Comparison of ENCODE assay signal across 8 mouse cellular contexts in the genomic region with DNA sequence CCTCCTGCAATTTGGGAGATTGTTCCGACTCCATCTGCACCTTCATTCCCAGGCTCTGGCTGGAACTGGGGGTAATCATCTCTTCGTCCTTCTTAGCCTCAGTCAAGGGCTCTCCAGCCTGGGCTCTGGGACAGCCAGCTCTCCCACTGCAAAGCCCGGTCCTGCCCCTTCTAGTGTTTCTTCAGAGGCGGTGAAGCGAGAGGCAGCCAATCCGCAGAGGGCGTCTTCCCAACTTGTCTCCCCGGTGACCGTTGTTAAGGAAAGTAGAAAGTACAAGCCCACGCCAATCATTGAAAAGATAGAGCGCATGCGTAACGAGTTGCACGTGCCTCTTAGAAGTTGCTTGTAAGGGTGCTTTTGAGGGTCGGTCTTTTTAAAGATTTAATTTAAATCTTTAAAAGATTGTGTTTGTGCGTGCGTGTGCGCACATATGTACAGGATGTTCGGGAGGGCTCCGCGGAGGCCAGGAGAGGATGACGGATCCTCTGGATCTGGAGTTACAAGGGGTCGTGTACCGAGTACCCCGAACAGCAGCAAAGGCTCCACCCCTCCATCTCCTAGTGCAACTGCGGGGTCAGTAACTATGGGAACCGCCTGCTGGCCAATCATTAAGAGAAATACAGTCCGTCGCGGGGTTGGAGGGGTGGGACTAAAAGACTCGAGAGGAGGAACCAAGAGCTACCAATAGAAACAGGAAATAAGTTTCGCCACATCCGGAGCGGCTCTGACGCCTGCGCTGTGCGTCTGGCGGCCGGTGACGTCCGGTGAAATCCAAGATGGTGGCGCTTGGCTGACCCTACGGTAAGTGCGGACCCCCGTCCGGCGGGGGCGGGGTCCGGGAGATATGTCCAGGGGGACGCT. TPM values are rescaled to one million over a fixed set of nuclear protein-coding genes. Genes with fewer than 3 reads are reported as not detected.
DNase-seq lines count a peak whose midpoint lies in the region; ATAC-seq and TF ChIP-seq lines count a peak whose summit lies in the region.

Gene Ccdc189 (minus strand): TSS at position 585 of the 861 bp plus-strand sequence.
Gene Rnf40 (plus strand): TSS at position 757 of the 861 bp plus-strand sequence.

- no peak for TF ChIP-seq RAD21 in CH12.LX (IDR thresholded peaks at IDR 0.05; ENCODE audit: low read depth, low read length)

- in situ Hi-C loops in CH12.LX (cut with MboI; ENCODE audit: low pct_ligation_motif_present, low pct_unique_long_range_greater_than_20kb, low sequenced_read_pairs) = no loop called here

- peak; percentile 80 for TF ChIP-seq POLR2A in CH12.LX (IDR thresholded peaks at IDR 0.05; ENCODE audit: low read depth, low read length)

- H3K36me3 ChIP-seq in CH12.LX (replicated peaks in 1 of 2; ENCODE audit: control insufficient read depth in 1 of 2, insufficient read depth in 1 of 2, low read length in 1 of 2) = peaks cover 47 to 68% of the 10 kb centered on the region in 2 experiments
- H3K36me3 ChIP-seq in forebrain, embryonic 11.5 days (ENCODE audit: control insufficient read depth, insufficient read depth, low read length) = peaks cover 3% of the 10 kb centered on the region; the same call in 1 of the 2 replicates
- peaks cover 34% of the 10 kb centered on the region for H3K36me3 ChIP-seq in heart, embryonic 16.5 days (ENCODE audit: control insufficient read depth, insufficient read depth)
- H3K36me3 ChIP-seq in liver, embryonic 15.5 days (replicated peaks) = peaks cover 55% of the 10 kb centered on the region
- peaks cover 54% of the 10 kb centered on the region for H3K36me3 ChIP-seq in neural tube, embryonic 12.5 days

- no peak for TF ChIP-seq EP300 in CH12.LX (IDR thresholded peaks at IDR 0.05; ENCODE audit: low read length)

- no peak within 1 kb of the TSS for H3K27ac ChIP-seq in CH12.LX (ENCODE audit: insufficient read depth, low read depth)
- H3K27ac ChIP-seq in forebrain, embryonic 11.5 days (ENCODE audit: low read depth, low read length) = peak within 1 kb of the TSS; percentile 44; the same call in 1 of the 2 replicates
- peak within 1 kb of the TSS; percentile 82 for H3K27ac ChIP-seq in heart, embryonic 16.5 days (ENCODE audit: low read length)
- peak within 1 kb of the TSS; percentile 85 for H3K27ac ChIP-seq in liver, embryonic 15.5 days (replicated peaks)
- H3K27ac ChIP-seq in neural tube, embryonic 12.5 days = 0 out of 2 replicates have a peak within 1 kb of the TSS, but pooled peaks have one; percentile 42

- ATAC-seq in forebrain, embryonic 11.5 days (replicated peaks; ENCODE audit: low FRiP score) = peak; percentile 97
- peak; percentile 97 for ATAC-seq in heart, embryonic 16.5 days (replicated peaks; ENCODE audit: extremely low read depth, insufficient read depth, low FRiP score)
- ATAC-seq in liver, embryonic 15.5 days (ENCODE audit: insufficient read depth) = peak; percentile 90
- peak; percentile 98 for ATAC-seq in neural tube, embryonic 12.5 days (ENCODE audit: low FRiP score, low read depth)

- H3K27me3 ChIP-seq in CH12.LX (replicated peaks) = no peaks in the 10 kb centered on the region
- H3K27me3 ChIP-seq in forebrain, embryonic 11.5 days (ENCODE audit: control insufficient read depth, insufficient read depth, low read length) = no peaks in the 10 kb centered on the region
- H3K27me3 ChIP-seq in heart, embryonic 16.5 days (ENCODE audit: control insufficient read depth, insufficient read depth, low read length) = no peaks in the 10 kb centered on the region
- H3K27me3 ChIP-seq in liver, embryonic 15.5 days = no peaks in the 10 kb centered on the region
- no peaks in the 10 kb centered on the region for H3K27me3 ChIP-seq in neural tube, embryonic 12.5 days (replicated peaks)

- H3K9ac ChIP-seq in CH12.LX (ENCODE audit: insufficient read depth, low read depth) = peak within 1 kb of the TSS; percentile 86
- H3K9ac ChIP-seq in forebrain, embryonic 11.5 days (ENCODE audit: low read length) = peak within 1 kb of the TSS; percentile 79
- peak within 1 kb of the TSS; percentile 85 for H3K9ac ChIP-seq in heart, embryonic 16.5 days (ENCODE audit: low read length)
- H3K9ac ChIP-seq in liver, embryonic 15.5 days = peak within 1 kb of the TSS; percentile 87
- H3K9ac ChIP-seq in neural tube, embryonic 12.5 days = peak within 1 kb of the TSS; percentile 78

- DNase-seq in CH12.LX (ENCODE audit: extremely low read depth) = peak; percentile 99
- DNase-seq in c-Kit-positive CD71-positive TER-119-negative erythroid progenitor cells, embryonic 14.5 days (ENCODE audit: low read depth) = peak; percentile 98
- DNase-seq in forebrain, embryonic 11.5 days (ENCODE audit: low spot score) = peak; percentile 95
- DNase-seq in kidney, postnatal 36 days = peak; percentile 95 to 99
- peak; percentile 99 for DNase-seq in telencephalon, adult 2 months (ENCODE audit: low read depth, low spot score)

- TF ChIP-seq CTCF in CH12.LX (conservative IDR thresholded peaks at IDR 0.05 in 1 of 2, IDR thresholded peaks at IDR 0.05 in 1 of 2; ENCODE audit: low read depth in 2 of 2, low read length in 2 of 2) = no peak

- no peaks in the 10 kb centered on the region for H3K9me3 ChIP-seq in CH12.LX (replicated peaks; ENCODE audit: low read length)
- no peaks in the 10 kb centered on the region for H3K9me3 ChIP-seq in forebrain, embryonic 11.5 days (ENCODE audit: control insufficient read depth, low read length)
- H3K9me3 ChIP-seq in heart, embryonic 16.5 days (replicated peaks; ENCODE audit: control insufficient read depth, low read length) = no peaks in the 10 kb centered on the region
- H3K9me3 ChIP-seq in liver, embryonic 15.5 days (replicated peaks) = no peaks in the 10 kb centered on the region
- H3K9me3 ChIP-seq in neural tube, embryonic 12.5 days = no peaks in the 10 kb centered on the region

- under 1% methylated on average over 50 of the region's 50 CpGs for WGBS in forebrain, embryonic 11.5 days
- under 1% methylated on average over 50 of the region's 50 CpGs for WGBS in heart, embryonic 16.5 days
- under 1% methylated on average over 50 of the region's 50 CpGs for WGBS in liver, embryonic 15.5 days (ENCODE audit: insufficient replicate concordance)
- WGBS in neural tube, embryonic 12.5 days = under 1% methylated on average over 50 of the region's 50 CpGs

- peak within 1 kb of the TSS; percentile 86 to 97 (median 87) for H3K4me3 ChIP-seq in CH12.LX (replicated peaks in 1 of 3; ENCODE audit: low read depth in 2 of 3, low read length in 2 of 3, poor library complexity in 1 of 3)
- peak within 1 kb of the TSS; percentile 89 for H3K4me3 ChIP-seq in forebrain, embryonic 11.5 days (ENCODE audit: low read depth, low read length)
- H3K4me3 ChIP-seq in heart, embryonic 16.5 days (ENCODE audit: low read length) = peak within 1 kb of the TSS; percentile 79
- H3K4me3 ChIP-seq in liver, embryonic 15.5 days (replicated peaks) = peak within 1 kb of the TSS; percentile 89
- H3K4me3 ChIP-seq in neural tube, embryonic 12.5 days = peak within 1 kb of the TSS; percentile 91

- H3K4me1 ChIP-seq in CH12.LX (ENCODE audit: control insufficient read depth in 1 of 2, insufficient read depth in 2 of 2) = peaks cover 7 to 49% of the 10 kb centered on the region in 2 experiments; a peak in 3 of 4 replicates
- peaks cover 8% of the 10 kb centered on the region for H3K4me1 ChIP-seq in forebrain, embryonic 11.5 days (replicated peaks; ENCODE audit: control insufficient read depth, insufficient read depth, low read length)
- peaks cover 21% of the 10 kb centered on the region for H3K4me1 ChIP-seq in heart, embryonic 16.5 days (ENCODE audit: control insufficient read depth, insufficient read depth, low read length)
- peaks cover 51% of the 10 kb centered on the region for H3K4me1 ChIP-seq in liver, embryonic 15.5 days (replicated peaks)
- H3K4me1 ChIP-seq in neural tube, embryonic 12.5 days = peaks cover 18% of the 10 kb centered on the region

- dilution Hi-C loops in CH12.LX (cut with MboI; ENCODE audit: extremely low pct_ligation_motif_present, extremely low pct_unique_long_range_greater_than_20kb, low sequenced_read_pairs) = no loop called here

- peak within 1 kb of the TSS; percentile 89 for H3K4me2 ChIP-seq in CH12.LX (ENCODE audit: insufficient read depth, low read depth, poor library complexity, severe bottlenecking)
- peak within 1 kb of the TSS; percentile 84 for H3K4me2 ChIP-seq in forebrain, embryonic 11.5 days (ENCODE audit: low read depth, low read length, severe bottlenecking)
- peak within 1 kb of the TSS; percentile 96 for H3K4me2 ChIP-seq in heart, embryonic 16.5 days (ENCODE audit: low read depth, low read length)
- H3K4me2 ChIP-seq in liver, embryonic 15.5 days = peak within 1 kb of the TSS; percentile 98
- H3K4me2 ChIP-seq in neural tube, embryonic 12.5 days (replicated peaks) = peak within 1 kb of the TSS; percentile 92

- peaks cover 13% of the 10 kb centered on the region for H3K79me2 ChIP-seq in CH12.LX (replicated peaks; ENCODE audit: control insufficient read depth, extremely low read depth, insufficient read depth, poor library complexity, severe bottlenecking)

TF ChIP-seq in CH12.LX, 34 proteins besides CTCF, POLR2A, EP300 and RAD21 (continues in another document):
- TF ChIP-seq USF1 (IDR thresholded peaks at IDR 0.05; ENCODE audit: low read depth, low read length) = no peak
- TF ChIP-seq HCFC1 (IDR thresholded peaks at IDR 0.05; ENCODE audit: low read depth, low read length) = peak; percentile 82
- no peak for TF ChIP-seq JUND (conservative IDR thresholded peaks at IDR 0.05; ENCODE audit: low read depth, low read length)
- 0 out of 2 replicates have a peak, but pooled peaks have one; percentile 56 for TF ChIP-seq TBP (conservative IDR thresholded peaks at IDR 0.05; ENCODE audit: low read depth, low read length)
- no peak for TF ChIP-seq POLR2AphosphoS2 (IDR thresholded peaks at IDR 0.05; ENCODE audit: low read depth, low read length)
- TF ChIP-seq MYC (IDR thresholded peaks at IDR 0.05; ENCODE audit: low read depth, low read length) = peak; percentile 82

RNA-seq across cellular contexts. Expression of gene Ccdc189, which starts in this region (rescaled TPM):
- total RNA-seq in CH12.LX (2012; rRNA removed) (2.2 and 2.9 TPM in 2 replicates), CH12.LX (2014; rRNA removed) (2.2 and 2.9 TPM in 2 replicates)
- 2.0 and 2.1 TPM in 2 replicates for polyA plus RNA-seq in CH12.LX (2012; ENCODE audit: insufficient read length, low read depth)
- 13.5 and 17.7 TPM in 2 replicates for polyA plus RNA-seq in forebrain, embryonic 11.5 days (2014; fragmentation: Nextera tagmentation; extraction: Ambion mirVana)
- polyA plus RNA-seq in heart, embryonic 16.5 days (2015; fragmentation: Nextera tagmentation; extraction: Ambion mirVana) = 14.0 and 15.8 TPM in 2 replicates
- 6.4 and 8.3 TPM in 2 replicates for polyA plus RNA-seq in liver, embryonic 15.5 days (2015; fragmentation: Nextera tagmentation; extraction: Ambion mirVana)
- polyA plus RNA-seq in neural tube, embryonic 12.5 days (2016; fragmentation: Nextera tagmentation; extraction: Ambion mirVana) = 14.0 and 14.1 TPM in 2 replicates

RNA-seq across cellular contexts. Expression of gene Rnf40, which starts in this region (rescaled TPM):
- total RNA-seq in CH12.LX (2012; rRNA removed) = 48.6 and 50.9 TPM in 2 replicates
- 39.3 and 40.6 TPM in 2 replicates for total RNA-seq in CH12.LX (2014; rRNA removed)
- 73.0 and 95.2 TPM in 2 replicates for polyA plus RNA-seq in CH12.LX (2012; ENCODE audit: insufficient read length, low read depth)
- polyA plus RNA-seq in forebrain, embryonic 11.5 days (2014; fragmentation: Nextera tagmentation; extraction: Ambion mirVana) = 59.1 and 66.3 TPM in 2 replicates
- 31.1 and 33.9 TPM in 2 replicates for polyA plus RNA-seq in heart, embryonic 16.5 days (2015; fragmentation: Nextera tagmentation; extraction: Ambion mirVana)
- 18.3 and 19.5 TPM in 2 replicates for polyA plus RNA-seq in liver, embryonic 15.5 days (2015; fragmentation: Nextera tagmentation; extraction: Ambion mirVana)
- polyA plus RNA-seq in neural tube, embryonic 12.5 days (2016; fragmentation: Nextera tagmentation; extraction: Ambion mirVana) = 54.1 and 61.2 TPM in 2 replicates
